Mouse (Mus musculus) stomach, embryonic 16.5 days (tissue): Measurements from ENCODE around the gene Ttn. TPM values are rescaled to one million over a fixed set of nuclear protein-coding genes. Genes with fewer than 3 reads are reported as not detected.

Experiments used
- ATAC-seq: fragments of 200-750 bp; cut with Nextera tagmentation; 2 replicates; pipeline ENCODE4 v1.8.0; 2017; ENCODE audit warnings: moderate number of reproducible peaks, moderate TSS enrichment; ENCODE audit not compliant: insufficient read depth, low FRiP score
- H3K27ac ChIP-seq: fragments of 300-500 bp; sonication (generic); 2 replicates; pipeline ENCODE4 v1.5.1; 2014; ENCODE audit warnings: low read length
- H3K27me3 ChIP-seq: fragments of 300-500 bp; sonication (generic); 2 replicates; pipeline ENCODE4 v1.6.1; 2014; ENCODE audit warnings: low read length, control low read depth, mixed read lengths; ENCODE audit not compliant: control insufficient read depth, insufficient read depth
- H3K36me3 ChIP-seq: fragments of 300-500 bp; sonication (generic); 2 replicates; pipeline ENCODE4 v1.6.1; 2014; ENCODE audit warnings: low read length; ENCODE audit not compliant: control insufficient read depth, insufficient read depth
- H3K4me1 ChIP-seq: fragments of 300-500 bp; sonication (generic); 2 replicates; pipeline ENCODE4 v1.6.1; 2014; ENCODE audit warnings: low read length, control low read depth, mixed read lengths; ENCODE audit not compliant: control insufficient read depth, insufficient read depth
- H3K4me2 ChIP-seq: fragments of 300-500 bp; sonication (generic); 2 replicates; pipeline ENCODE4 v1.6.1; 2014; ENCODE audit warnings: low read depth, low read length, mixed read lengths
- H3K4me3 ChIP-seq: fragments of 300-500 bp; sonication (generic); replicated peaks from 2 replicates; pipeline ENCODE4 v1.5.1; 2014; ENCODE audit warnings: mild to moderate bottlenecking, low read length
- H3K9ac ChIP-seq: fragments of 300-500 bp; sonication (generic); 2 replicates; pipeline ENCODE4 v1.6.1; 2014; ENCODE audit warnings: low read length
- H3K9me3 ChIP-seq: fragments of 300-500 bp; sonication (generic); replicated peaks from 2 replicates; pipeline ENCODE4 v1.6.1; 2016; ENCODE audit warnings: low read length, control low read depth; ENCODE audit not compliant: control insufficient read depth
- WGBS: fragments of 180-500 bp; shearing (Covaris S2); extraction: QIAGEN DNeasy Blood & Tissue Kit; methylation state at CpG from one replicate; pipeline ENCODE4 v1.1.7; 2014; 5-methylcytosine and 5-hydroxymethylcytosine counted together
- polyA plus RNA-seq: library from polyadenylated mRNA; unstranded; fragments of >200 nt; fragmentation: Nextera tagmentation; extraction: Ambion mirVana; gene quantifications from 2 replicates; pipeline ENCODE4 v1.2.1, GENCODE M21; 2015

Gene Ttn
- polyA plus RNA-seq, 1 experiment from 2014 or later = 45.3 TPM

GRCm38 (mm10) chr2:76805191-76805892, 177.0 kb downstream of the Ttn start:
- 73% methylated on average over 5 of the region's 5 CpGs for WGBS

GRCm38 (mm10) chr2:76784171-76784570, 198.2 kb downstream of the Ttn start:
- no peak for ATAC-seq
- no peaks in the 10 kb centered on the region for H3K9me3 ChIP-seq
- no peaks in the 10 kb centered on the region for H3K27me3 ChIP-seq
- H3K4me1 ChIP-seq = no peaks in the 10 kb centered on the region
- no peak overlapping the region for H3K27ac ChIP-seq
- no peak overlapping the region for H3K4me3 ChIP-seq
- no peak overlapping the region for H3K9ac ChIP-seq
- 94% methylated on average over 12 of the region's 12 CpGs for WGBS
- H3K36me3 ChIP-seq = no peaks in the 10 kb centered on the region
- H3K4me2 ChIP-seq = no peak overlapping the region

More at GRCm38 (mm10) chr2:76805191-76805892, 177.0 kb downstream of the Ttn start:
- Histone ChIP-seq H3K27me3 (no peaks in the 10 kb centered on the region), H3K9ac (no peak overlapping the region), H3K4me1 (no peaks in the 10 kb centered on the region), H3K36me3 (no peaks in the 10 kb centered on the region), H3K4me3 (no peak overlapping the region), H3K4me2 (no peak overlapping the region), H3K27ac (no peak overlapping the region), H3K9me3 (no peaks in the 10 kb centered on the region)
- no peak for ATAC-seq

- H3K27me3 ChIP-seq = no peaks in the 10 kb centered on the region
- H3K36me3 ChIP-seq = no peaks in the 10 kb centered on the region
- H3K9me3 ChIP-seq = no peaks in the 10 kb centered on the region
- no peak overlapping the region for H3K27ac ChIP-seq
- 91% methylated on average over 13 of the region's 13 CpGs for WGBS
- no peak overlapping the region for H3K4me3 ChIP-seq
- H3K4me2 ChIP-seq = no peak overlapping the region
- H3K4me1 ChIP-seq = no peaks in the 10 kb centered on the region
- H3K9ac ChIP-seq = no peak overlapping the region
- no peak for ATAC-seq
Measured at GRCm38 (mm10) chr2:76780792-76781191, 201.6 kb downstream of the Ttn start.

GRCm38 (mm10) chr2:76769831-76770230, 212.5 kb downstream of the Ttn start:
- Histone ChIP-seq H3K4me1 (no peaks in the 10 kb centered on the region), H3K9me3 (no peaks in the 10 kb centered on the region), H3K9ac (no peak overlapping the region), H3K36me3 (no peaks in the 10 kb centered on the region), H3K4me3 (no peak overlapping the region), H3K27ac (no peak overlapping the region), H3K4me2 (no peak overlapping the region), H3K27me3 (no peaks in the 10 kb centered on the region)
- 90% methylated on average over 10 of the region's 10 CpGs for WGBS
- no peak for ATAC-seq

- ATAC-seq = no peak
- no peaks in the 10 kb centered on the region for H3K27me3 ChIP-seq
- H3K9ac ChIP-seq = no peak overlapping the region
- no peak overlapping the region for H3K4me3 ChIP-seq
- H3K4me1 ChIP-seq = no peaks in the 10 kb centered on the region
- H3K27ac ChIP-seq = no peak overlapping the region
- H3K9me3 ChIP-seq = no peaks in the 10 kb centered on the region
- no peaks in the 10 kb centered on the region for H3K36me3 ChIP-seq
- H3K4me2 ChIP-seq = no peak overlapping the region
- WGBS = 90% methylated on average over 12 of the region's 12 CpGs
Measured at GRCm38 (mm10) chr2:76767231-76767630, 215.1 kb downstream of the Ttn start.

GRCm38 (mm10) chr2:76764526-76764925, 217.8 kb downstream of the Ttn start:
- Histone ChIP-seq H3K4me3 (no peak overlapping the region), H3K9me3 (0 out of 2 replicates have a peak, but pooled peaks cover under 1% of the 10 kb centered on the region), H3K27me3 (no peaks in the 10 kb centered on the region), H3K4me2 (no peak overlapping the region), H3K9ac (no peak overlapping the region), H3K4me1 (no peaks in the 10 kb centered on the region), H3K27ac (no peak overlapping the region), H3K36me3 (no peaks in the 10 kb centered on the region)
- no peak for ATAC-seq
- WGBS = 88% methylated on average over 13 of the region's 13 CpGs

GRCm38 (mm10) chr2:76762154-76762553, 220.2 kb downstream of the Ttn start:
- no peak overlapping the region for H3K27ac ChIP-seq
- H3K4me3 ChIP-seq = no peak overlapping the region
- no peaks in the 10 kb centered on the region for H3K27me3 ChIP-seq
- peaks cover 17% of the 10 kb centered on the region for H3K9me3 ChIP-seq
- no peaks in the 10 kb centered on the region for H3K4me1 ChIP-seq
- H3K9ac ChIP-seq = no peak overlapping the region
- no peak overlapping the region for H3K4me2 ChIP-seq
- ATAC-seq = no peak
- H3K36me3 ChIP-seq = no peaks in the 10 kb centered on the region
- 94% methylated on average over 6 of the region's 6 CpGs for WGBS

- Histone ChIP-seq H3K4me2 (no peak overlapping the region), H3K4me3 (no peak overlapping the region), H3K36me3 (no peaks in the 10 kb centered on the region), H3K27ac (no peak overlapping the region), H3K9me3 (peaks cover 17% of the 10 kb centered on the region), H3K4me1 (no peaks in the 10 kb centered on the region), H3K27me3 (no peaks in the 10 kb centered on the region), H3K9ac (no peak overlapping the region)
- no peak for ATAC-seq
- WGBS = 91% methylated on average over 15 of the region's 15 CpGs
Measured at GRCm38 (mm10) chr2:76756461-76756860, 225.9 kb downstream of the Ttn start.

GRCm38 (mm10) chr2:76751993-76752392, 230.4 kb downstream of the Ttn start:
- Histone ChIP-seq H3K4me1 (no peaks in the 10 kb centered on the region), H3K27ac (no peak overlapping the region), H3K4me2 (no peak overlapping the region), H3K9me3 (no peaks in the 10 kb centered on the region), H3K27me3 (no peaks in the 10 kb centered on the region), H3K4me3 (no peak overlapping the region), H3K36me3 (no peaks in the 10 kb centered on the region), H3K9ac (no peak overlapping the region)
- ATAC-seq = no peak
- WGBS = 94% methylated on average over 6 of the region's 6 CpGs
